Mouse (Mus musculus): Measurements from ENCODE around the gene Ksr2. TPM values are rescaled to one million over a fixed set of nuclear protein-coding genes. Genes with fewer than 3 reads are reported as not detected.

Gene Ksr2
- polyA plus RNA-seq, 1 experiment from 2014 or later: 0.01 TPM

- H3K36me3 ChIP-seq (ENCODE audit: control insufficient read depth, insufficient read depth, low read length): no peaks in the 10 kb centered on the region
- ATAC-seq (replicated peaks; ENCODE audit: low FRiP score) (no peak), DNase-seq (ENCODE audit: low spot score) (no peak)
- WGBS: 41% methylated on average over 6 of the region's 6 CpGs
- no peaks in the 10 kb centered on the region for H3K27me3 ChIP-seq (replicated peaks; ENCODE audit: control insufficient read depth, insufficient read depth, low read length)
- H3K4me3 ChIP-seq (ENCODE audit: low read depth, low read length): no peak overlapping the region
- H3K9me3 ChIP-seq (ENCODE audit: control insufficient read depth, low read length): no peaks in the 10 kb centered on the region
- H3K4me1 ChIP-seq (replicated peaks; ENCODE audit: control insufficient read depth, insufficient read depth, low read length): no peaks in the 10 kb centered on the region
- H3K27ac ChIP-seq (ENCODE audit: low read depth, low read length): no peak overlapping the region
- H3K4me2 ChIP-seq: no peak overlapping the region
- H3K9ac ChIP-seq (ENCODE audit: low read depth, low read length): no peak overlapping the region
These were observed 33.9 kb downstream of the Ksr2 start for GRCm38 (mm10) chr5:117447698-117448097.

DNA sequence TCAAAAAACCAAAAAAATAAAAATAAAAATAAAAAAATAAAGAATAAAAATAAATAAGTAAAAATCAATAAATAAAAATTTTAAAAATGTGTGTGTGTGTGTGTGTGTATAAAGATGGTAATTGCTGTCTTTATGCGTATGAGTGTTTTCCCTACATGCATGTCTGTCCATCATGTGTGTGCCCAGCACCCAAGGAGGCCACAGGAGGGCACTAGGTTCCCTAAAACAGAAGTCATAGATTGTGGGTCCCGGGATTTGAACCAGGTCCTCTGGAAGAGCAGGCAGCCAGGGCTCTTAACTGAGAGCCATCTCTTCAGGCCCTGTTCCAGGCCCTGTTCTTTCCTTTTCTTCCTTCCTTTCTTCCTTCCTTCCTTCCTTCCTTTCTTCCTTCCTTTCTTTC lies 38.2 kb downstream of the Ksr2 start:
- Histone ChIP-seq H3K36me3 (ENCODE audit: control insufficient read depth, insufficient read depth, low read length) (no peaks in the 10 kb centered on the region), H3K4me2 (no peak overlapping the region), H3K27ac (ENCODE audit: low read depth, low read length) (no peak overlapping the region), H3K27me3 (replicated peaks; ENCODE audit: control insufficient read depth, insufficient read depth, low read length) (no peaks in the 10 kb centered on the region), H3K4me3 (ENCODE audit: low read depth, low read length) (no peak overlapping the region), H3K9me3 (ENCODE audit: control insufficient read depth, low read length) (no peaks in the 10 kb centered on the region), H3K4me1 (replicated peaks; ENCODE audit: control insufficient read depth, insufficient read depth, low read length) (no peaks in the 10 kb centered on the region), H3K9ac (ENCODE audit: low read depth, low read length) (no peak overlapping the region)
- 86% methylated on average over 2 of the region's 2 CpGs for WGBS
- no peak for DNase-seq (ENCODE audit: low spot score)
- ATAC-seq (replicated peaks; ENCODE audit: low FRiP score): no peak

DNA sequence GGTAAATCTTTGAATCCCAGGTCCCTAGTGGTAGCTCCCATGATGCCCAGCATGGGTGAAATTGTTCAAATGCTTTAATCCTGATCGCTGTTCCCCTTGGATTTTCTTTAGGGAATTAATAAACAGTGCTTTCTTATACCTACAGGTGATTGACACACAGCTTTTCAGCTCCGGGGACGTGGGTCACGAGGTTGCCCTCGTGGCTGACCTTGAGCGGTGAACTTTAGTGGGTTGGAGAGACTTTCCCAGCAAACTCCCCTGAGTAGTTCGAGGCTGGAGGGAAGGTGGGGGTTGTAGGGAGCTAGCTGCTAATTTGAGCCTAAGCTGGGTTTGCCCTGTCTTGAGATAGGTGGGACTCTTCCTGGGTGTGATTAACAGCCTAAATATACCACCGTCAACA lies 41.7 kb downstream of the Ksr2 start:
- Histone ChIP-seq H3K9me3 (ENCODE audit: control insufficient read depth, low read length) (no peaks in the 10 kb centered on the region), H3K4me3 (ENCODE audit: low read depth, low read length) (no peak overlapping the region), H3K27me3 (replicated peaks; ENCODE audit: control insufficient read depth, insufficient read depth, low read length) (no peaks in the 10 kb centered on the region), H3K4me2 (no peak overlapping the region), H3K9ac (ENCODE audit: low read depth, low read length) (no peak overlapping the region), H3K4me1 (replicated peaks; ENCODE audit: control insufficient read depth, insufficient read depth, low read length) (peaks cover 3% of the 10 kb centered on the region; the same call in 1 of the 2 replicates), H3K36me3 (ENCODE audit: control insufficient read depth, insufficient read depth, low read length) (no peaks in the 10 kb centered on the region), H3K27ac (ENCODE audit: low read depth, low read length) (no peak overlapping the region)
- no peak for ATAC-seq (replicated peaks; ENCODE audit: low FRiP score)
- 74% methylated on average over 8 of the region's 8 CpGs for WGBS
- no peak for DNase-seq (ENCODE audit: low spot score)

- WGBS: 69% methylated on average over 9 of the region's 9 CpGs
- no peaks in the 10 kb centered on the region for H3K36me3 ChIP-seq (ENCODE audit: control insufficient read depth, insufficient read depth, low read length)
- H3K27ac ChIP-seq (ENCODE audit: low read depth, low read length): no peak overlapping the region
- H3K4me1 ChIP-seq (replicated peaks; ENCODE audit: control insufficient read depth, insufficient read depth, low read length): peaks cover 3% of the 10 kb centered on the region; the same call in 1 of the 2 replicates
- ATAC-seq (replicated peaks; ENCODE audit: low FRiP score) (no peak), DNase-seq (ENCODE audit: low spot score) (no peak)
- no peak overlapping the region for H3K4me2 ChIP-seq
- no peak overlapping the region for H3K9ac ChIP-seq (ENCODE audit: low read depth, low read length)
- peaks cover 3% of the 10 kb centered on the region; the same call in 1 of the 2 replicates for H3K9me3 ChIP-seq (ENCODE audit: control insufficient read depth, low read length)
- no peak overlapping the region for H3K4me3 ChIP-seq (ENCODE audit: low read depth, low read length)
- H3K27me3 ChIP-seq (replicated peaks; ENCODE audit: control insufficient read depth, insufficient read depth, low read length): no peaks in the 10 kb centered on the region
These were observed 43.3 kb downstream of the Ksr2 start for GRCm38 (mm10) chr5:117457121-117457520.

- H3K4me2 ChIP-seq: no peak overlapping the region
- no peak overlapping the region for H3K27ac ChIP-seq (ENCODE audit: low read depth, low read length)
- no peak for DNase-seq (ENCODE audit: low spot score)
- no peaks in the 10 kb centered on the region for H3K27me3 ChIP-seq (replicated peaks; ENCODE audit: control insufficient read depth, insufficient read depth, low read length)
- no peak for ATAC-seq (replicated peaks; ENCODE audit: low FRiP score)
- H3K36me3 ChIP-seq (ENCODE audit: control insufficient read depth, insufficient read depth, low read length): no peaks in the 10 kb centered on the region
- H3K9me3 ChIP-seq (ENCODE audit: control insufficient read depth, low read length): peaks cover 3% of the 10 kb centered on the region; the same call in 1 of the 2 replicates
- WGBS: 74% methylated on average over 8 of the region's 8 CpGs
- no peak overlapping the region for H3K9ac ChIP-seq (ENCODE audit: low read depth, low read length)
- H3K4me3 ChIP-seq (ENCODE audit: low read depth, low read length): no peak overlapping the region
- peaks cover 3% of the 10 kb centered on the region; the same call in 1 of the 2 replicates for H3K4me1 ChIP-seq (replicated peaks; ENCODE audit: control insufficient read depth, insufficient read depth, low read length)
These were observed 43.8 kb downstream of the Ksr2 start for GRCm38 (mm10) chr5:117457583-117457982.

GRCm38 (mm10) chr5:117458899-117459298 lies 45.1 kb downstream of the Ksr2 start:
- peaks cover 3% of the 10 kb centered on the region; the same call in 1 of the 2 replicates for H3K9me3 ChIP-seq (ENCODE audit: control insufficient read depth, low read length)
- no peak overlapping the region for H3K4me2 ChIP-seq
- no peak overlapping the region for H3K9ac ChIP-seq (ENCODE audit: low read depth, low read length)
- no peaks in the 10 kb centered on the region for H3K36me3 ChIP-seq (ENCODE audit: control insufficient read depth, insufficient read depth, low read length)
- WGBS: 42% methylated on average over 9 of the region's 9 CpGs
- peaks cover 3% of the 10 kb centered on the region; the same call in 1 of the 2 replicates for H3K4me1 ChIP-seq (replicated peaks; ENCODE audit: control insufficient read depth, insufficient read depth, low read length)
- DNase-seq (ENCODE audit: low spot score): no peak
- H3K27me3 ChIP-seq (replicated peaks; ENCODE audit: control insufficient read depth, insufficient read depth, low read length): no peaks in the 10 kb centered on the region
- H3K27ac ChIP-seq (ENCODE audit: low read depth, low read length): no peak overlapping the region
- peak; percentile 75 for ATAC-seq (replicated peaks; ENCODE audit: low FRiP score)
- no peak overlapping the region for H3K4me3 ChIP-seq (ENCODE audit: low read depth, low read length)

DNA sequence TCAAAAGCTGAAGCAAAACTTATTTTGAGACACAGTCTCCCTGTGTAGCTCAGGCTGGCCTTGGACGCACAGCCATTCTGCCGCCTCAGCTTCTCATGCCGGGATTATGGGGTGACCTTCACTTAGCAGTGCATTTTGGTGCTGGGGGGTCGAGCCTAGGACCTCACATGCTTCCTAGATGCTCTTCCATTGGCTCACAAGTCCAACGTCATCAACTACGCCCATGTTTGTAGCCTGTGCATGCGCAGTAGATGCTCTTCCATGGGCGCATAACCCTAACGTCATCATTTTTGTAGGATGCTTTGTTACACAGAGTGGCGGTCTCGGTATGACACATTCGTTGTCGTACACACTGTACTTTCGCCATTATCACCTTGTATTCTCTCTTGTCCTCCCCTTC lies 46.5 kb downstream of the Ksr2 start:
- Histone ChIP-seq H3K4me1 (replicated peaks; ENCODE audit: control insufficient read depth, insufficient read depth, low read length) (peaks cover 3% of the 10 kb centered on the region; the same call in 1 of the 2 replicates), H3K9ac (ENCODE audit: low read depth, low read length) (no peak overlapping the region), H3K9me3 (ENCODE audit: control insufficient read depth, low read length) (peaks cover 3% of the 10 kb centered on the region; the same call in 1 of the 2 replicates), H3K27ac (ENCODE audit: low read depth, low read length) (no peak overlapping the region), H3K4me2 (no peak overlapping the region), H3K36me3 (ENCODE audit: control insufficient read depth, insufficient read depth, low read length) (no peaks in the 10 kb centered on the region), H3K4me3 (ENCODE audit: low read depth, low read length) (no peak overlapping the region), H3K27me3 (replicated peaks; ENCODE audit: control insufficient read depth, insufficient read depth, low read length) (0 out of 2 replicates have a peak, but pooled peaks cover 2% of the 10 kb centered on the region)
- WGBS: 89% methylated on average over 14 of the region's 14 CpGs
- no peak for ATAC-seq (replicated peaks; ENCODE audit: low FRiP score)
- DNase-seq (ENCODE audit: low spot score): no peak

GRCm38 (mm10) chr5:117467052-117467451 lies 53.3 kb downstream of the Ksr2 start:
- H3K36me3 ChIP-seq (ENCODE audit: control insufficient read depth, insufficient read depth, low read length): no peaks in the 10 kb centered on the region
- H3K4me3 ChIP-seq (ENCODE audit: low read depth, low read length): no peak overlapping the region
- H3K4me2 ChIP-seq: no peak overlapping the region
- no peak overlapping the region for H3K9ac ChIP-seq (ENCODE audit: low read depth, low read length)
- H3K4me1 ChIP-seq (replicated peaks; ENCODE audit: control insufficient read depth, insufficient read depth, low read length): peaks cover 3% of the 10 kb centered on the region; the same call in 1 of the 2 replicates
- ATAC-seq (replicated peaks; ENCODE audit: low FRiP score) (no peak), DNase-seq (ENCODE audit: low spot score) (no peak)
- H3K27ac ChIP-seq (ENCODE audit: low read depth, low read length): no peak overlapping the region
- H3K27me3 ChIP-seq (replicated peaks; ENCODE audit: control insufficient read depth, insufficient read depth, low read length): peaks cover 2% of the 10 kb centered on the region; the same call in 1 of the 2 replicates
- WGBS: 56% methylated on average over 12 of the region's 12 CpGs
- no peaks in the 10 kb centered on the region for H3K9me3 ChIP-seq (ENCODE audit: control insufficient read depth, low read length)

GRCm38 (mm10) chr5:117468961-117469360 lies 55.2 kb downstream of the Ksr2 start:
- peaks cover 3% of the 10 kb centered on the region; the same call in 1 of the 2 replicates for H3K4me1 ChIP-seq (replicated peaks; ENCODE audit: control insufficient read depth, insufficient read depth, low read length)
- no peaks in the 10 kb centered on the region for H3K36me3 ChIP-seq (ENCODE audit: control insufficient read depth, insufficient read depth, low read length)
- WGBS: 64% methylated on average over 4 of the region's 4 CpGs
- H3K27me3 ChIP-seq (replicated peaks; ENCODE audit: control insufficient read depth, insufficient read depth, low read length): peaks cover 2% of the 10 kb centered on the region; the same call in 1 of the 2 replicates
- no peak overlapping the region for H3K4me2 ChIP-seq
- H3K4me3 ChIP-seq (ENCODE audit: low read depth, low read length): no peak overlapping the region
- no peak overlapping the region for H3K9ac ChIP-seq (ENCODE audit: low read depth, low read length)
- H3K9me3 ChIP-seq (ENCODE audit: control insufficient read depth, low read length): no peaks in the 10 kb centered on the region
- no peak for DNase-seq (ENCODE audit: low spot score)
- no peak for ATAC-seq (replicated peaks; ENCODE audit: low FRiP score)
- no peak overlapping the region for H3K27ac ChIP-seq (ENCODE audit: low read depth, low read length)
